In genomic region chr5:135395826-135396225, GRCm38 (mm10) we compare ENCODE assay signal across 9 mouse cellular contexts. TPM values are rescaled to one million over a fixed set of nuclear protein-coding genes. Genes with fewer than 3 reads are reported as not detected.
A peak's percentile ranks its signal among the peaks of the same experiment; 100 is the strongest.
DNase-seq lines count a peak whose midpoint lies in the region; ATAC-seq and TF ChIP-seq lines count a peak whose summit lies in the region.
"Had no signal": no experiment of that assay in that cellular context is flagged by ENCODE, and none has a peak within 500 bp of the region (broad histone marks: within the 10 kb centered on the region; RNA-seq: fewer than 3 reads in every experiment).

No protein-coding gene starts in this region.

- peaks cover 4% of the 10 kb centered on the region; the same call in 1 of the 2 replicates for H3K4me1 ChIP-seq in intestine, embryonic 15.5 days (replicated peaks)

- intact Hi-C loops in left cerebral cortex, adult 2 months (cut with DNase I), result loop anchor here (5.0 kb wide), 2 partner anchors 146 to 221 kb away; no protein-coding TSS in a partner anchor
- intact Hi-C loops in left cerebral cortex, postnatal 36 days (cut with DNase I), result loop anchor here (10.0 kb wide), 1 partner anchor 219 kb away; no protein-coding TSS in a partner anchor

- no peaks in the 10 kb centered on the region for H3K9me3 ChIP-seq in intestine, embryonic 15.5 days
- H3K9me3 ChIP-seq: neural tube, embryonic 12.5 days had no signal

- peak; percentile 74 for TF ChIP-seq CTCF in left cerebral cortex, adult 2 months (IDR thresholded peaks at IDR 0.05)

- no peaks in the 10 kb centered on the region for H3K27me3 ChIP-seq in intestine, embryonic 15.5 days (replicated peaks)

- 50% methylated on average over 5 of the region's 5 CpGs for WGBS in intestine, embryonic 15.5 days

- peaks cover 14% of the 10 kb centered on the region for H3K36me3 ChIP-seq in intestine, embryonic 15.5 days

- no peak overlapping the region for H3K4me3 ChIP-seq in left cerebral cortex, adult 2 months
- H3K4me3 ChIP-seq in intestine, embryonic 15.5 days (replicated peaks), result no peak overlapping the region
- H3K4me3 ChIP-seq: neural tube, embryonic 12.5 days had no signal

- DNase-seq in adrenal gland, postnatal 36 days, result peak; percentile 26 to 57
- no peak for DNase-seq in adrenal gland, adult 18-20 months (ENCODE audit: low spot score in 2 of 2)
- DNase-seq in left cerebral cortex, adult 2 months (ENCODE audit: extremely low spot score in 1 of 2, low spot score in 2 of 2), result peak in 1 of 2 experiments; percentile 36
- DNase-seq in left cerebral cortex, postnatal 36 days (ENCODE audit: low spot score in 2 of 2), result no peak
- DNase-seq in c-Kit-positive CD71-negative TER-119-negative erythroid progenitor cells, embryonic 14.5 days (ENCODE audit: low read depth), result peak; percentile 64
- peak; percentile 25 for DNase-seq in layer of hippocampus, adult 9-10 months (ENCODE audit: low spot score)

- H3K27ac ChIP-seq in left cerebral cortex, adult 2 months, result no peak overlapping the region
- no peak overlapping the region for H3K27ac ChIP-seq in intestine, embryonic 15.5 days
- H3K27ac ChIP-seq: neural tube, embryonic 12.5 days had no signal

- no peak overlapping the region for H3K4me2 ChIP-seq in intestine, embryonic 15.5 days (replicated peaks)

- no peak overlapping the region for H3K9ac ChIP-seq in intestine, embryonic 15.5 days
- H3K9ac ChIP-seq: neural tube, embryonic 12.5 days had no signal

- peak; percentile 39; the same call in 1 of the 2 replicates for ATAC-seq in neutrophil, adult 5-6 weeks (ENCODE audit: extremely low read depth, insufficient number of reproducible peaks, low FRiP score, poor library complexity, severe bottlenecking)
- no peak for ATAC-seq in intestine, embryonic 15.5 days

RNA-seq across cellular contexts. Expression of gene Pom121, which starts 1.5 kb away (rescaled TPM):
- 10 to 100 TPM; 21.4 to 24.6 TPM for total RNA-seq in adrenal gland, postnatal 36 days (2021)
- 10 to 100 TPM; 22.2 to 23.3 TPM for total RNA-seq in adrenal gland, adult 18-20 months (2021)
- total RNA-seq in left cerebral cortex, adult 2 months (2021), result 10 to 100 TPM; 56.6 to 58.3 TPM
- total RNA-seq in left cerebral cortex, postnatal 36 days (2021), result 10 to 100 TPM; 50.0 to 54.1 TPM
- 6.5 and 7.0 TPM in 2 replicates for total RNA-seq in neutrophil, adult 5-6 weeks (2017)
- polyA plus RNA-seq in intestine, embryonic 15.5 days (2015; fragmentation: Nextera tagmentation; extraction: Ambion mirVana), result 10.6 and 11.0 TPM in 2 replicates

RNA-seq across cellular contexts. Expression of gene Nsun5, which starts 26.1 kb away (rescaled TPM):
- 10 to 100 TPM; 13.7 to 23.7 TPM for total RNA-seq in adrenal gland, postnatal 36 days (2021)
- total RNA-seq in adrenal gland, adult 18-20 months (2021), result 10 to 100 TPM; 22.0 to 23.7 TPM
- total RNA-seq in left cerebral cortex, adult 2 months (2021), result 10 to 100 TPM; 22.2 to 22.6 TPM
- 10 to 100 TPM; 16.9 to 21.0 TPM for total RNA-seq in left cerebral cortex, postnatal 36 days (2021)
- 11.9 and 14.4 TPM in 2 replicates for total RNA-seq in neutrophil, adult 5-6 weeks (2017)
- 30.2 and 35.8 TPM in 2 replicates for polyA plus RNA-seq in intestine, embryonic 15.5 days (2015; fragmentation: Nextera tagmentation; extraction: Ambion mirVana)

RNA-seq across cellular contexts. Expression of gene Trim50, which starts 42.7 kb away (rescaled TPM):
- not detected for total RNA-seq in adrenal gland, postnatal 36 days (2021)
- not detected for total RNA-seq in adrenal gland, adult 18-20 months (2021)
- not detected for total RNA-seq in left cerebral cortex, adult 2 months (2021)
- not detected for total RNA-seq in left cerebral cortex, postnatal 36 days (2021)
- not detected in 2 replicates for total RNA-seq in neutrophil, adult 5-6 weeks (2017)
- polyA plus RNA-seq in intestine, embryonic 15.5 days (2015; fragmentation: Nextera tagmentation; extraction: Ambion mirVana), result 0.16 and 0.23 TPM in 2 replicates
- polyA plus RNA-seq: neural tube, embryonic 12.5 days had no signal

RNA-seq across cellular contexts. Expression of gene Fkbp6, which starts 46.0 kb away (rescaled TPM):
- total RNA-seq in adrenal gland, postnatal 36 days (2021), result not detected
- under 1 TPM in 1 of 2 experiments, not detected in 1; 0.33 TPM for total RNA-seq in adrenal gland, adult 18-20 months (2021)
- under 1 TPM in 1 of 2 experiments, not detected in 1; 0.44 TPM for total RNA-seq in left cerebral cortex, adult 2 months (2021)
- total RNA-seq in left cerebral cortex, postnatal 36 days (2021), result not detected
- total RNA-seq in neutrophil, adult 5-6 weeks (2017), result not detected in 2 replicates
- 0.40 and 0.56 TPM in 2 replicates for polyA plus RNA-seq in intestine, embryonic 15.5 days (2015; fragmentation: Nextera tagmentation; extraction: Ambion mirVana)
- polyA plus RNA-seq: neural tube, embryonic 12.5 days had no signal

Comparison
In these comparisons a context has a peak if more than half of its experiments do, and no peak if none do; other contexts are left out.
1. DNase-seq: peak in adrenal gland, postnatal 36 days (2 of 2), c-Kit-positive CD71-negative TER-119-negative erythroid progenitor cells, embryonic 14.5 days (single experiment) and layer of hippocampus, adult 9-10 months (single experiment); none in adrenal gland, adult 18-20 months (0 of 2) and left cerebral cortex, postnatal 36 days (0 of 2).